Mouse (Mus musculus) embryonic facial prominence, embryonic 13.5 days (tissue): Measurements from ENCODE around the gene Gm10230. TPM values are rescaled to one million over a fixed set of nuclear protein-coding genes. Genes with fewer than 3 reads are reported as not detected.
"Not testable (repeated sequence)": the region's sequence is repeated elsewhere in the genome, so short reads cannot be mapped to it uniquely, and the experiment has no call there.

Experiments
- ATAC-seq: fragments of 200-750 bp; cut with Nextera tagmentation; 2 replicates; pipeline ENCODE4 v1.8.0; 2017; ENCODE audit warnings: low read depth; ENCODE audit not compliant: insufficient number of reproducible peaks, insufficient read depth, low FRiP score, low TSS enrichment
- H3K27ac ChIP-seq: fragments of 300-500 bp; sonication (generic); 2 replicates; pipeline ENCODE4 v1.5.1; 2015; ENCODE audit warnings: moderate library complexity, mild to moderate bottlenecking, inconsistent platforms
- H3K27me3 ChIP-seq: fragments of 300-500 bp; sonication (generic); 2 replicates; pipeline ENCODE4 v1.6.1; 2015; ENCODE audit warnings: mild to moderate bottlenecking, inconsistent platforms
- H3K36me3 ChIP-seq: fragments of 300-500 bp; sonication (generic); 2 replicates; pipeline ENCODE4 v1.6.1; 2015; ENCODE audit warnings: mild to moderate bottlenecking, inconsistent platforms
- H3K4me1 ChIP-seq: fragments of 300-500 bp; sonication (generic); 2 replicates; pipeline ENCODE4 v1.6.1; 2015; ENCODE audit warnings: inconsistent platforms
- H3K4me2 ChIP-seq: fragments of 300-500 bp; sonication (generic); 2 replicates; pipeline ENCODE4 v1.6.1; 2015; ENCODE audit warnings: moderate library complexity, mild to moderate bottlenecking, inconsistent platforms
- H3K4me3 ChIP-seq: fragments of 300-500 bp; sonication (generic); 2 replicates; pipeline ENCODE4 v1.5.1; 2015; ENCODE audit warnings: mild to moderate bottlenecking, inconsistent platforms
- H3K9ac ChIP-seq: fragments of 300-500 bp; sonication (generic); 2 replicates; pipeline ENCODE4 v1.6.1; 2015; ENCODE audit warnings: mild to moderate bottlenecking, inconsistent platforms
- H3K9me3 ChIP-seq: fragments of 300-500 bp; sonication (generic); 2 replicates; pipeline ENCODE4 v1.6.1; 2016; ENCODE audit warnings: inconsistent platforms
- WGBS: fragments of 180-500 bp; shearing (Covaris S2); methylation state at CpG from one replicate; pipeline ENCODE4 v1.1.7; 2015; ENCODE audit warnings: mixed read lengths; 5-methylcytosine and 5-hydroxymethylcytosine counted together
- microRNA-seq: library from miRNA; unstranded; fragments of <30 nt; microRNA quantifications from one replicate; pipeline ENCODE4, GENCODE M21; 2016
- polyA plus RNA-seq: library from polyadenylated mRNA; unstranded; fragments of >200 nt; fragmentation: Nextera tagmentation; extraction: Ambion mirVana; gene quantifications from 2 replicates; pipeline ENCODE4 v1.2.1, GENCODE M21; 2015

The Gm10230 gene
- not detected in 2 replicates for polyA plus RNA-seq

DNA sequence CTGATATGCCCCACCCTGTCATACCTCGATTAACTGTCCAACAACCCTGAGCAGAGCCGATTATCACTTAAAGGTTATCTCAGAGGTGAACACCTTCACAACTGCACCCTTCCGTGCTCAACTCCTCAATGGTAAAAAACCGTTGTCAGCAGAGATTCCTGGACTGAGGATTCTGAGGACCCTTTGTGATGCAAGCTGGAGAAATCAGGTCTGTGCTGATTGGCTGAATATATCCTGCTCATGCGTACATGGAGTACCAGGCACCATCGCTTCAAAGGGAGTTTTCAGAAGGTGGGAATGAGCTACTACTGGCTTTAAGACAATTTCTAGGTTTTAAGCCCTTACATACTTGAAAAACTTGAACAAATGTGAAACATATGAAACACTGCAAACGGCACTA lies at the start of gene Gm10230:
Gene Gm10230 (minus strand): TSS at position 101 of the 400 bp plus-strand sequence.
- H3K9ac ChIP-seq, H3K4me2 ChIP-seq, H3K9me3 ChIP-seq, H3K27me3 ChIP-seq, ATAC-seq, H3K4me1 ChIP-seq, H3K27ac ChIP-seq, H3K4me3 ChIP-seq, H3K36me3 ChIP-seq: not testable (repeated sequence)
- WGBS = no CpG with 5 or more reads among the region's 7 CpGs

Small RNAs within 50 kb of the gene (microRNA-seq; reads per million reads assigned to microRNA genes)
- gene Gm44452 = not detected
